Mouse (Mus musculus): ENCODE measurements around the gene Myl4. TPM values are rescaled to one million over a fixed set of nuclear protein-coding genes. Genes with fewer than 3 reads are reported as not detected.

Myl4 gene
- polyA plus RNA-seq, 1 experiment from 2014 or later: 80.4 TPM

DNA sequence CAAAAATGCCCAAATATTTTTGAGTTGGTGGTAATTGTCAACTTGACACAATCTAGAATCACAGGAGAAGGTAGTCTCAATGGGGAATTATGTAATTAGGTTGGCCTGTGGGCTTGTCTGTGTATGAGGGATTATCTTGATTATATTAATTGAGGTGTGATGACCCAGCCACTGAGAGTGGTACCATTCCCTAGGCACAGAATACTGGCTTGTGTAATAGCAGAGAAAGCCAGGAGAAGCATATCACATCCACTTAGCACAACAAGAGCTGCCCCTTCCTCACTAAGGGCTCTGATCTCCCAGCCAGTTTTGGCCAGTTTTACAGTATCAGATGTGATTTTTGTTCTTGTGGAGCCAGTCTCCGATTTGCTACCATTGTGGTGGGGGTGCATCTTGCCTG, 39.1 kb downstream of the Myl4 start:
- Histone ChIP-seq H3K4me3 (ENCODE audit: low read depth, low read length) (no peak overlapping the region), H3K36me3 (ENCODE audit: insufficient read depth, low read length) (no peaks in the 10 kb centered on the region), H3K4me2 (replicated peaks; ENCODE audit: low read depth, low read length) (no peak overlapping the region), H3K9me3 (ENCODE audit: low read length) (no peaks in the 10 kb centered on the region), H3K27me3 (replicated peaks; ENCODE audit: insufficient read depth, low read length) (no peaks in the 10 kb centered on the region), H3K27ac (ENCODE audit: low read length) (no peak overlapping the region), H3K9ac (replicated peaks; ENCODE audit: low read depth) (no peak overlapping the region), H3K4me1 (ENCODE audit: insufficient read depth, low read depth, low read length) (0 out of 2 replicates have a peak, but pooled peaks cover 4% of the 10 kb centered on the region)
- DNase-seq (ENCODE audit: low spot score) (no peak), ATAC-seq (no peak)
- 74% methylated on average over 1 of the region's 1 CpGs for WGBS
- TF ChIP-seq CTCF (IDR thresholded peaks at IDR 0.05) (no peak), EP300 (IDR thresholded peaks at IDR 0.05) (no peak)

DNA sequence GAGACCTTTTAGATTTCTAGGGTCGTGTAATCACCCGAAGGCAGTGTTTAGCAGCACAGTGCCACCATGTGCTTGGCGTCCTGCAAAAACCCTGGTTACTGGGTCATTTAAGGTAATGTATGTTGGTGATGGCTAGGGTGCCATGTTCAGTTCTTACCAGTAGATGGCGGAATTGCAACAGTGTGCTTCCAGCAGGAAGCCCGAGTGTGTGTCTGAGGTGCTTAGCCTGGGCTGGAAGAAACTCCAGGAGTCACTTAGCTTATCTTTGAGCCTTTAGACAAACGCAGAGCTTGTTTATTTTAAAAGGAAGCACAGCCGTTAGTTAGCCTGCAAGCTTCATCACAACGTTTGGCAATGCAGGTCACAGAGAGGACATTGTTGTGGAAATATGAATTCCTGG, 39.7 kb downstream of the Myl4 start:
- Histone ChIP-seq H3K4me2 (replicated peaks; ENCODE audit: low read depth, low read length) (no peak overlapping the region), H3K27me3 (replicated peaks; ENCODE audit: insufficient read depth, low read length) (no peaks in the 10 kb centered on the region), H3K36me3 (ENCODE audit: insufficient read depth, low read length) (no peaks in the 10 kb centered on the region), H3K9me3 (ENCODE audit: low read length) (no peaks in the 10 kb centered on the region), H3K9ac (replicated peaks; ENCODE audit: low read depth) (no peak overlapping the region), H3K27ac (ENCODE audit: low read length) (peak overlapping the region; percentile 33; the same call in 1 of the 2 replicates), H3K4me1 (ENCODE audit: insufficient read depth, low read depth, low read length) (0 out of 2 replicates have a peak, but pooled peaks cover 4% of the 10 kb centered on the region), H3K4me3 (ENCODE audit: low read depth, low read length) (no peak overlapping the region)
- DNase-seq (ENCODE audit: low spot score) (peak; percentile 97), ATAC-seq (peak; percentile 92)
- WGBS: under 1% methylated on average over 8 of the region's 8 CpGs
- peak; percentile 98 for TF ChIP-seq EP300 (IDR thresholded peaks at IDR 0.05)
- peak; percentile 99 for TF ChIP-seq CTCF (IDR thresholded peaks at IDR 0.05)

DNA sequence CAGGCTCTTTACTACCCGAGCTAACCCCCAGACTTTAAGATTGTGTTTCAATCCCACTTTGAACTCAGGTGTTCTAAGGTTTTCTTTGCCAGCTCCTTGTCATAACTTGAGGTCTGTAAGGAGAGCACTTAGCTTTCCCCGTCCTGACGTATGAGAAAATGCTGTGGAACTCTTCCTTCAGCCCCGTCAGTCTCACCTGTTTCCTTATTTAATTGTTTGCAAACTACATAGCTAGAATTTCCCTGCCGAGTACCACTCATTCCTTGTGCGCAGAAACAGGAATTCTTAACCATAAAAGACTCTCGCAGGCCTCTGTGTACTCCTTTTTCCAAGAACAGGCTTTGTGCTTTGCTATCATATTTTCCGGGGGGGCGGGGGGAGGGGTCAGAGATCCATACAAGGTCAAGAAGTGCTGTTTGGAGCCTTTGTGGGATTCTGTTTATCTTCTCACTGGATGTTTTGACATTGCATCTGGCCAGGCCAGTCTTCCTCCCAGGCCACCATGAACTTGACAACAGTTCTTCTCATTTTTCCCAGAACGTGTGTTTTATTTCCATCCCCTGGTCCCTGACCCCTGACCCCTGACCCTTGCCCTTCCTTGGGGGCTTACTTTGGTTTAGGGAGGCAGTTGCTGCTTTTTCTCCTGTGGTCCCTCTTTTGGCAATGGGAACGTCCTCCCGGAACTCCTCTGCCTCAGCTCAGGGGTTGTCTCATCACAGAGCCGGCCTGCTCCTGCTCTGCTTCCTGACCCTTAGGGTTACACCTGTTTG, 41.8 kb downstream of the Myl4 start:
- no peak overlapping the region for H3K4me3 ChIP-seq (ENCODE audit: low read depth, low read length)
- no peak overlapping the region for H3K4me2 ChIP-seq (replicated peaks; ENCODE audit: low read depth, low read length)
- peak; percentile 78 for ATAC-seq
- H3K9me3 ChIP-seq (ENCODE audit: low read length): no peaks in the 10 kb centered on the region
- TF ChIP-seq CTCF (IDR thresholded peaks at IDR 0.05) (no peak), EP300 (IDR thresholded peaks at IDR 0.05) (peak; percentile 96)
- whole genome bisulfite sequencing: 32% methylated on average over 13 of the region's 13 CpGs
- no peak overlapping the region for H3K9ac ChIP-seq (replicated peaks; ENCODE audit: low read depth)
- peak; percentile 92 for DNase-seq (ENCODE audit: low spot score)
- H3K27me3 ChIP-seq (replicated peaks; ENCODE audit: insufficient read depth, low read length): no peaks in the 10 kb centered on the region
- 0 out of 2 replicates have a peak, but pooled peaks cover 4% of the 10 kb centered on the region for H3K4me1 ChIP-seq (ENCODE audit: insufficient read depth, low read depth, low read length)
- no peaks in the 10 kb centered on the region for H3K36me3 ChIP-seq (ENCODE audit: insufficient read depth, low read length)
- peak overlapping the region; percentile 54 for H3K27ac ChIP-seq (ENCODE audit: low read length)

DNA sequence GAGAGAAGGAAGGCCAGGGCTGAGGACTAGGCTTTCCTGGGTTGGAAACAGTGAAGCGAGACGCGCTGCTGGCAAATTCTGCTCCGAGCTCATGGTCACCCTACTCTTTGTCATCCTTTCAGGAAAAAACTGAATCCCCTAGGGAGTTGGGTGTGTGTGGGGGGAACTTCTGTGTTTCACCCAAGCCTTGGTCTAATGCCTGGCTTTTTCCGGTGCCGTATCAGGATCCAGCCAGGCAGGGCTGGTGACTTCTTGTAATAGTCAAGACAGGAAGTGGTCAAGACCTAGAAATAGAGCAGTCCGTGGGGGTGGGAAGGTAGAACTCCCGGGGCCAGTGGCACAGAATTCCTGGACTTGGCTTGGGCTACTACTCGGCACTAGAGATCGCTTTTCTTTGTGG, 45.9 kb downstream of the Myl4 start:
- Histone ChIP-seq H3K9ac (replicated peaks; ENCODE audit: low read depth) (no peak overlapping the region), H3K36me3 (ENCODE audit: insufficient read depth, low read length) (no peaks in the 10 kb centered on the region), H3K4me3 (ENCODE audit: low read depth, low read length) (no peak overlapping the region), H3K4me1 (ENCODE audit: insufficient read depth, low read depth, low read length) (no peaks in the 10 kb centered on the region), H3K27ac (ENCODE audit: low read length) (no peak overlapping the region), H3K27me3 (replicated peaks; ENCODE audit: insufficient read depth, low read length) (no peaks in the 10 kb centered on the region), H3K4me2 (replicated peaks; ENCODE audit: low read depth, low read length) (no peak overlapping the region), H3K9me3 (ENCODE audit: low read length) (no peaks in the 10 kb centered on the region)
- DNase-seq (ENCODE audit: low spot score): no peak
- 50% methylated on average over 10 of the region's 10 CpGs for WGBS
- ATAC-seq: no peak
- no peak for TF ChIP-seq EP300 (IDR thresholded peaks at IDR 0.05)
- TF ChIP-seq CTCF (IDR thresholded peaks at IDR 0.05): no peak

DNA sequence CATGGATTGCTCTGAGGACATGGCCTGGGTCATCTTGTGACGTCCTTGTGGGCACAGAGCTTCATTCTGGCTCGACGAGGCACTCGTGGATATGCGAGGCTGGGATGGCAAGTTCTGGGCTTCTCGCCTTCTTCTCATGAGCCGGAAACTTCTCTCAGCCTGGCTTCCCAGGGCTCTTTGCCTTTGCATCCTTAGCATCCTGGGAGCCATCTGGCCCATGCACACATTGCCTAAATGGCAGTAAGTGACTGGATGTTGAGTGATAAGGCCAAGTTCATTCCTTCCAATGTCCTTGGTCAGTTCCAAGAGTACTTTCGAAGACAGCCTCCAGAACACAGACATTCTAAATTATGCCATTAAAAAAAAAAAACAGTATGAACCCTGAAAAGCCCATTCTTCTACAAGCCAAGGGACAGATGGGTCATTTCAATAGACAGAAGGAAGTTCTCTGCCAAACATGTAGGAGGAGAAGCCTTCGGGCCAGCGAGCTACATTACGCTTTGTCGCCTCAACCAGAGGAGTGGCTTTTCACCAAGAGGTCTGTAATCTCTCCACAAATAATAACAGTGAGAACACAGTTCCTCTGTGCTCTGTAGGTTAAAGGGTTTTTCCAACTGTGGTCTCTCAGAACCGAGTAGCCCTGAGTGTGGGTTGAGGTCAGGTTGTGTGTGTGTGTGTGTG, 48.9 kb downstream of the Myl4 start:
- Histone ChIP-seq H3K4me1 (ENCODE audit: insufficient read depth, low read depth, low read length) (no peaks in the 10 kb centered on the region), H3K9me3 (ENCODE audit: low read length) (no peaks in the 10 kb centered on the region), H3K4me2 (replicated peaks; ENCODE audit: low read depth, low read length) (no peak overlapping the region), H3K27ac (ENCODE audit: low read length) (0 out of 2 replicates have a peak overlapping the region, but pooled peaks have one; percentile 9), H3K4me3 (ENCODE audit: low read depth, low read length) (no peak overlapping the region), H3K9ac (replicated peaks; ENCODE audit: low read depth) (no peak overlapping the region), H3K27me3 (replicated peaks; ENCODE audit: insufficient read depth, low read length) (no peaks in the 10 kb centered on the region), H3K36me3 (ENCODE audit: insufficient read depth, low read length) (no peaks in the 10 kb centered on the region)
- DNase-seq (ENCODE audit: low spot score) (peak; percentile 73), ATAC-seq (peak; percentile 67)
- WGBS: 50% methylated on average over 13 of the region's 13 CpGs
- TF ChIP-seq CTCF (IDR thresholded peaks at IDR 0.05) (no peak), EP300 (IDR thresholded peaks at IDR 0.05) (peak; percentile 32; the same call in 1 of the 2 replicates)

DNA sequence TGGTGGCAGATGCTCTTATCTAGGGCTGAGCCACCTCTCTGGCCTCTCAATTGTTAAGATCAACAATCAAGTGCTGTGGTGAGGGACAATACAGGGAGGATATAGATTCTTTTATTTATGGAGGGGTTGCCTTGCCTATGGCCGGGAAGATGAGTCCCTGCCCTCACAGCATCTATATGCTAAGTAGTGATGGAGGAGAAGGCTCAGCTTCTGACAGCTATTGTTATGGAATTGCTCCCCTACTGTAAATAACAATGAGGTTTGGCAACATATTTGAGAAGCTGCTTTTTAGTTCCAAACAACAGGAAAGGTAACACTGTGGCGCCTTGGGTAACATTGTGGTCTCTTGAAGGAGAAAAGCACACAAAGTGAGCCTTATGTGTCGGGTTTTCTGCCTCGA, 50.2 kb downstream of the Myl4 start:
- no peaks in the 10 kb centered on the region for H3K9me3 ChIP-seq (ENCODE audit: low read length)
- H3K4me1 ChIP-seq (ENCODE audit: insufficient read depth, low read depth, low read length): no peaks in the 10 kb centered on the region
- no peaks in the 10 kb centered on the region for H3K36me3 ChIP-seq (ENCODE audit: insufficient read depth, low read length)
- no peak overlapping the region for H3K9ac ChIP-seq (replicated peaks; ENCODE audit: low read depth)
- no peak overlapping the region for H3K27ac ChIP-seq (ENCODE audit: low read length)
- 58% methylated on average over 4 of the region's 4 CpGs for WGBS
- H3K27me3 ChIP-seq (replicated peaks; ENCODE audit: insufficient read depth, low read length): no peaks in the 10 kb centered on the region
- no peak overlapping the region for H3K4me3 ChIP-seq (ENCODE audit: low read depth, low read length)
- ATAC-seq: no peak
- DNase-seq (ENCODE audit: low spot score): no peak
- H3K4me2 ChIP-seq (replicated peaks; ENCODE audit: low read depth, low read length): no peak overlapping the region
- TF ChIP-seq CTCF (IDR thresholded peaks at IDR 0.05): no peak
- no peak for TF ChIP-seq EP300 (IDR thresholded peaks at IDR 0.05)
